Mouse (Mus musculus) T-helper 17 cell (primary cell): ENCODE results near the gene Tpsab1.

Source experiments
- in situ Hi-C, 2 experiments: fragments of 300-600 bp; cut with MboI, MseI; formaldehyde crosslinking; loops; 1 replicate in 1 of 2; 2 replicates in 1 of 2; pipeline ENCODE4 v1.15.1; 2025; ENCODE audit warnings: high pct_unique_total_duplicates in 2 of 2

Tpsab1 gene

DNA sequence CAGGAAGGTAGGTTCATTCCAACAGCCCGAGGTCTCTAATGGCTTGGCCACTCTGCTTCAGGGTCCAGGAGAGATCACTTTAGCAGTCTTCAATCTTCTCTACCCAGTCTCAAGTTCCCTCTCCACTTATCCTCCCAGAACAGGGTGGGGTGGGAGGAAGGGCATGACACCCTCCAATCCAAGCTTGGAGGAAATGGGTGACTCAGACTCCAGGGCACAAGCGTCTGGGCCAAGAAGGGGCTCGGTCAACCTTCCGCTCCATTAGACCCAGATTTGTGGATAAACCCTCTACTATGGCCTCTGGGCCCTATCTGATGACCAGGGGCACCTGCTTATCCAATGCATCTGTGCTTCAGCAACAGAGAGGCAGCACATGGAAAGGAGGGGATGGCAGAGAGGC lies at the start of gene Tpsab1:
TSS of gene Tpsab1 (minus strand) at position 101 of the 400 bp plus-strand sequence.
- in situ Hi-C loops: loop anchor here in 1 of 2 experiments (5.0 kb wide), 1 partner anchor 48 kb away; the partner anchor contains the start of gene Prss34

- in situ Hi-C loops: loop anchor here in 1 of 2 experiments (5.0 kb wide), 1 partner anchor 78 kb away; no protein-coding TSS in a partner anchor
Observed at GRCm38 (mm10) chr17:25394526-25394925, 49.2 kb upstream of the Tpsab1 start.

DNA sequence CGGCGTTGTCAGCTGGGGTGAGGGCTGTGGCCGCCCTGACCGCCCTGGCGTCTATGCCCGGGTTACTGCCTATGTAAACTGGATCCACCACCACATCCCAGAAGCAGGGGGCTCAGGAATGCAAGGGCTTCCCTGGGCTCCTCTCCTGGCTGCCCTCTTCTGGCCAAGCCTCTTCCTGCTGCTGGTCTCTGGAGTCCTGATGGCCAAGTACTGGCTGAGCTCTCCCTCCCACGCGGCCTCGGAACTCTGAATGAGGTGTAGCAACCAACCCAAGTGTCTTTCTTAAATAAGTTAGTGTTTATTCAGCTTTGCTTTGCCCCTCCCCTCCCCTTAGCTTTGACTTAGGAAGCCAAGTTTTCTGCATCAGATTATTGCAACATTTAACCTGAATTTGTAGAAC lies 28.6 kb upstream of the Tpsab1 start:
- in situ Hi-C loops: no loop called here

- in situ Hi-C loops: no loop called here
Observed at GRCm38 (mm10) chr17:25372491-25372890, 27.1 kb upstream of the Tpsab1 start.

DNA sequence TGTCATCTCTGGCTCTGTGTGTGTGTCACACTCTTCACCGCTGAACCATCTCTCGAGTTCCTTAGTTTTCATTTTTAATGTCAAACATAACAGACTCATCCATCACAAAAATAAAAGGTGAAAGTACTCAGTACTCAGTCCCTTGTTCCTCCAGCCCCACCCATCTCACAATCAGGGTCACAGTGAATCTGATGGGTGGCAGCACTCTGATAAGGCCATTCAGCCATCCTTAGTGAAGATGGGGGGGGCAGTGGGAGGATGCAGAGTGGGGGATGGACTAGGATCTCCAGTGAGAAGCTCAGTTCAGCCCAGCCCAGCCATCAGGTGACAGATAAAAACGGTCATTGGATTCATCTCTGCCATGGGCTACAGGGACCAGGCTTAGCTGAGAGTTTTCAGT lies 23.6 kb upstream of the Tpsab1 start, which contains the start of gene Tpsg1:
TSS of gene Tpsg1 (plus strand) at position 301 of the 400 bp plus-strand sequence.
- in situ Hi-C loops: no loop called here

DNA sequence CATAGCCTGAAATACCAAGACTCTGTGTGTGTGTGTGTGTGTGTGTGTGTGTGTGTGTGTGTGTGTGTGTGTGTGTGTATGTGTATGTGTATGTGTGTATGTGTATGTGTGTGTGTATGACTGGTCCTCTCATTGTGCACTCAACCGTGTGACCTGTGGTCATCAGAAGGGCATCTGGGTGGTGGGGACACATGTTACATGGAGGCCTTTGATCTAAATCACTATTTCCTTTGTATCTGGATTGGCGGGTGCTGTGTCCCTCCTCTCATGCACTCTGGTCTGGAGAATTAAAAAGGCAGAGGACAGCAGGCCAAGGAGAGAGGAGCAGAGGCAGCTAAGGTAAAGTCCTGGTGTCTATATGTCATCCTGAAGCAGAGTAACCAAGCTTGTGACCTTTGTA lies 20.6 kb upstream of the Tpsab1 start, which contains the start of gene Tpsb2:
TSS of gene Tpsb2 (plus strand) at position 301 of the 400 bp plus-strand sequence.
- in situ Hi-C loops: no loop called here

- in situ Hi-C loops: no loop called here
Observed at GRCm38 (mm10) chr17:25363726-25364125, 18.4 kb upstream of the Tpsab1 start.

GRCm38 (mm10) chr17:25361291-25361690 lies 15.9 kb upstream of the Tpsab1 start:
- in situ Hi-C loops: no loop called here

DNA sequence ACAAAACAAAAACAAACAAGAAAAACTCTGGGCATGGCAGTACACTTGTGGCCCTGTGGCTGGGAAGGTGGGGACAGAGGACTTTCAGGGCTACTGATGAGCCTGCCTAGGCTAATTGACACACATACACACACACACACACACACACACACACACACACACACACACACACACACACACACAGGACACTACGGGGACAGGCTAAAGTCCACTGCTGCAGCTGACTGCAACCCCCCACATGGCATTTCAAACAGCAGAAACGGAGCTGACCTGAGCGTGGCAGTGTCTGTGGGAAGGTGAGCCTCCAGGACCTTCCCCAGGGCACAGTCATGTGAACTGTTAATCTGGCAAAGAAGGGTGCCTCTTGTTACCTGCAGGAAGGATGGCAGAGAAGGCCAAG lies 3.9 kb downstream of the Tpsab1 start:
- in situ Hi-C loops: no loop called here

GRCm38 (mm10) chr17:25340003-25340402 lies 5.4 kb downstream of the Tpsab1 start:
- in situ Hi-C loops: no loop called here

DNA sequence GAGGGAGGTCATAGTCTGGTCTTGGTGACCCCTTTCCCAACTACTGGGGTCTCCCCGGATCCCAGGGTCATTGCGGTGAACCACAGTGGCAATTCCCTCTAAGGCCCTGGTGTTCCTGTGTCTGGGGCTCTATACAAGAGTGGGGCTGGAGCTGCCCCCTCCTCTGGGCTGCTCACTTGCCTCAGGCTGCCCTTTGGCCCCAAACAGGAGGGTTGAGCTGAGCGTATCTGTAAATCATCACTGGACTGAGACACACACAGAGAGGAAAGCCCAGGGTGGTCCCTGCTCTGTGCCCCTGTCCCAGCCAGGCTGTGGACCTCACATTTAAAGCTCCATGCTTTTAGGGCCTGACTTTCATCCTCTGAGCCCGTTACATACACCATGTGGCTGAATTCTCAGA lies 7.1 kb downstream of the Tpsab1 start:
- in situ Hi-C loops: no loop called here

GRCm38 (mm10) chr17:25333943-25334342 lies 11.4 kb downstream of the Tpsab1 start:
- in situ Hi-C loops: no loop called here

- in situ Hi-C loops: no loop called here
Observed at GRCm38 (mm10) chr17:25332321-25332720, 13.0 kb downstream of the Tpsab1 start.

GRCm38 (mm10) chr17:25322930-25323329 lies 22.4 kb downstream of the Tpsab1 start:
- in situ Hi-C loops: no loop called here

GRCm38 (mm10) chr17:25320819-25321218 lies 24.5 kb downstream of the Tpsab1 start:
- in situ Hi-C loops: no loop called here

GRCm38 (mm10) chr17:25318354-25318753 lies 27.0 kb downstream of the Tpsab1 start, which contains the start of gene Prss29:
Gene Prss29 (plus strand): TSS chr17:25318654.
- in situ Hi-C loops: no loop called here

- in situ Hi-C loops: no loop called here
Observed at GRCm38 (mm10) chr17:25308346-25308745, 37.0 kb downstream of the Tpsab1 start, which contains the start of gene Prss28. Gene Prss28 (plus strand): TSS chr17:25308646.

DNA sequence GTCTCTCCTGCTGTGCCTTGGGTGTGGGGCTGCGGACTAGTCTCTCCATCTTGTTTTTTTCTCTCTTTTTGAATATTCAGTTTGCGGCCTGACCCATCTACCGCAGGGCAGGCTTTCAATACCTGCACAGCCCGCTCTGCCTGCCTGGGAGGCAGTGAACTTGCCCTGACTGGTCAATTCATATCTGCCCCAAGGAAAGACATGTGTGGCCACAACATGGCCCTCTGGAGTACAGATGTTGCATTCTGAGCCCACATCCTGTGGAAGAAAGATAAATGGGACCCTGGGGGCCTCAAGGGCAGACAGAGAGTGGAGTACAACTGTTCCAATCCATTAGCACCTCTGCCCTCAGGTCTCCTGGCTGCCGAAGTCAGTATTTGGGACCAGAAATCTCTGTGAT lies 47.3 kb downstream of the Tpsab1 start, which contains the start of gene Prss34:
TSS of gene Prss34 (plus strand) at position 301 of the 400 bp plus-strand sequence.
- in situ Hi-C loops: loop anchor here in 1 of 2 experiments (5.0 kb wide), 1 partner anchor 49 kb away; the partner anchor contains the start of gene Tpsab1

GRCm38 (mm10) chr17:25294111-25294510 lies 51.3 kb downstream of the Tpsab1 start:
- in situ Hi-C loops: no loop called here

DNA sequence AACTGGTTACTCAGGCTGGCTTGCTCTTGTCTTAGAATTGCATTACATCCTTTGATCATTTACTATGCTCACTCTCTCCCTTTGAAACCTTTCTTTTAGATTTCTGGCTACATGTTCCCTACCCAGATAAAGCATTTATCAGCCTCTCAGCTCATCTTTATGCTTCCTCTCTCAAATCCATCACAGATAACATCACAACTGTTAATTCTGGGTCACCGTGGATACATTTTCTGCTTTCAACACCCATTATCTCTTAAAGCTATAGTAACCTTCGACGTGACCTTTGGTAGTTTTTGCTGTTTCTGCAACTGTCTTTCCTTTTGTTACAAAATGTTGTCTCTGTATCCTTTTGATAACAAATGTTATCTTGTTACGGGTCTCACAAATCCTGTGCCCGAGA lies 51.9 kb downstream of the Tpsab1 start:
- in situ Hi-C loops: no loop called here
